Mouse (Mus musculus) retina, postnatal 7 days (tissue): ENCODE results near the gene Arf6.
"Not testable (repeated sequence)": the region's sequence is repeated elsewhere in the genome, so short reads cannot be mapped to it uniquely, and the experiment has no call there.

Source experiments
- DNase-seq: peaks from one replicate; pipeline ENCODE4 v3.0.0-alpha.2; 2012; ENCODE audit warnings: low read depth, low spot score

The Arf6 gene

GRCm38 (mm10) chr12:69373850-69374766, 2.2 kb downstream of the Arf6 start:
- no peak for DNase-seq

- DNase-seq: no peak
Observed at GRCm38 (mm10) chr12:69376132-69376531, 4.2 kb downstream of the Arf6 start.

- DNase-seq: no peak
Observed at GRCm38 (mm10) chr12:69377188-69377587, 5.2 kb downstream of the Arf6 start.

GRCm38 (mm10) chr12:69377636-69378035, 5.7 kb downstream of the Arf6 start:
- not testable (repeated sequence) for DNase-seq

GRCm38 (mm10) chr12:69378558-69379454, 6.9 kb downstream of the Arf6 start:
- no peak for DNase-seq

GRCm38 (mm10) chr12:69382880-69383279, 10.9 kb downstream of the Arf6 start:
- DNase-seq: no peak

- DNase-seq: no peak
Observed at GRCm38 (mm10) chr12:69384606-69385005, 12.7 kb downstream of the Arf6 start.

GRCm38 (mm10) chr12:69385542-69386280, 13.8 kb downstream of the Arf6 start:
- DNase-seq: no peak

- DNase-seq: not testable (repeated sequence)
Observed at GRCm38 (mm10) chr12:69386281-69386732, 14.4 kb downstream of the Arf6 start.

- no peak for DNase-seq
Observed at GRCm38 (mm10) chr12:69388321-69388869, 16.4 kb downstream of the Arf6 start.

GRCm38 (mm10) chr12:69389273-69389938, 17.5 kb downstream of the Arf6 start:
- no peak for DNase-seq

- no peak for DNase-seq
Observed at GRCm38 (mm10) chr12:69390000-69390698, 18.2 kb downstream of the Arf6 start.

GRCm38 (mm10) chr12:69393076-69393475, 21.1 kb downstream of the Arf6 start:
- no peak for DNase-seq

GRCm38 (mm10) chr12:69394456-69394855, 22.5 kb downstream of the Arf6 start:
- DNase-seq: no peak

GRCm38 (mm10) chr12:69400367-69400766, 28.4 kb downstream of the Arf6 start:
- DNase-seq: no peak

- no peak for DNase-seq
Observed at GRCm38 (mm10) chr12:69400871-69401286, 28.9 kb downstream of the Arf6 start.

- no peak for DNase-seq
Observed at GRCm38 (mm10) chr12:69402100-69402499, 30.1 kb downstream of the Arf6 start.

- DNase-seq: no peak
Observed at GRCm38 (mm10) chr12:69402594-69403167, 30.7 kb downstream of the Arf6 start.

GRCm38 (mm10) chr12:69410767-69411166, 38.8 kb downstream of the Arf6 start:
- no peak for DNase-seq

- DNase-seq: no peak
Observed at GRCm38 (mm10) chr12:69411936-69412335, 40.0 kb downstream of the Arf6 start.
